Mouse (Mus musculus): ENCODE measurements around the gene Fam136a. TPM values are rescaled to one million over a fixed set of nuclear protein-coding genes. Genes with fewer than 3 reads are reported as not detected.

Gene Fam136a
- polyA plus RNA-seq, 1 experiment from 2014 or later: 65.2 TPM

GRCm38 (mm10) chr6:86419239-86419638, 53.8 kb downstream of the Fam136a start:
- peaks cover 59% of the 10 kb centered on the region for H3K36me3 ChIP-seq (replicated peaks)
- no peak overlapping the region for H3K4me3 ChIP-seq (replicated peaks)

More at GRCm38 (mm10) chr6:86419239-86419638, 53.8 kb downstream of the Fam136a start:
- Histone ChIP-seq H3K4me2 (no peak overlapping the region), H3K27me3 (no peaks in the 10 kb centered on the region), H3K27ac (replicated peaks) (no peak overlapping the region), H3K9ac (no peak overlapping the region), H3K4me1 (replicated peaks) (no peaks in the 10 kb centered on the region), H3K9me3 (replicated peaks) (no peaks in the 10 kb centered on the region)
- 76% methylated on average over 3 of the region's 3 CpGs for WGBS (ENCODE audit: insufficient replicate concordance)
- ATAC-seq (ENCODE audit: insufficient read depth): no peak

Other genes with a start within 250 kb of the Fam136a start
- gene Tgfa, start 170.4 kb upstream of the Fam136a start, polyA plus RNA-seq (2015; fragmentation: Nextera tagmentation; extraction: Ambion mirVana): 2.0 and 2.5 TPM in 2 replicates
- gene Snrpg, start 5.7 kb downstream of the Fam136a start, polyA plus RNA-seq (2015; fragmentation: Nextera tagmentation; extraction: Ambion mirVana): 251 and 306 TPM in 2 replicates
- gene Pcyox1, start 31.5 kb downstream of the Fam136a start, polyA plus RNA-seq (2015; fragmentation: Nextera tagmentation; extraction: Ambion mirVana): 58.6 and 66.3 TPM in 2 replicates
- gene Tia1, start 38.6 kb downstream of the Fam136a start, polyA plus RNA-seq (2015; fragmentation: Nextera tagmentation; extraction: Ambion mirVana): 19.1 and 20.8 TPM in 2 replicates
- gene Gm44790, start 61.0 kb downstream of the Fam136a start, polyA plus RNA-seq (2015; fragmentation: Nextera tagmentation; extraction: Ambion mirVana): not detected in 2 replicates
- 10.3 and 11.1 TPM in 2 replicates for gene C87436, start 72.7 kb downstream of the Fam136a start, polyA plus RNA-seq (2015; fragmentation: Nextera tagmentation; extraction: Ambion mirVana)
- 253 and 255 TPM in 2 replicates for gene Pcbp1, start 160.7 kb downstream of the Fam136a start, polyA plus RNA-seq (2015; fragmentation: Nextera tagmentation; extraction: Ambion mirVana)